Mouse (Mus musculus): ENCODE measurements around the gene Ccl8. TPM values are rescaled to one million over a fixed set of nuclear protein-coding genes. Genes with fewer than 3 reads are reported as not detected.

The Ccl8 gene
- polyA plus RNA-seq, 1 experiment from 2014 or later, result not detected

GRCm38 (mm10) chr11:82159126-82159525 lies 44.1 kb downstream of the Ccl8 start:
- no peaks in the 10 kb centered on the region for H3K9me3 ChIP-seq (ENCODE audit: low read length)
- H3K36me3 ChIP-seq (ENCODE audit: insufficient read depth, low read length), result no peaks in the 10 kb centered on the region
- H3K4me3 ChIP-seq (ENCODE audit: low read length), result no peak overlapping the region
- 87% methylated on average over 2 of the region's 2 CpGs for WGBS
- no peak overlapping the region for H3K27ac ChIP-seq (ENCODE audit: low read length)
- no peak overlapping the region for H3K9ac ChIP-seq (replicated peaks; ENCODE audit: low read length)
- H3K27me3 ChIP-seq (ENCODE audit: insufficient read depth, low read length), result no peaks in the 10 kb centered on the region
- H3K4me2 ChIP-seq (replicated peaks; ENCODE audit: low read depth, low read length), result no peak overlapping the region
- no peak for ATAC-seq (ENCODE audit: low FRiP score, low TSS enrichment)
- no peaks in the 10 kb centered on the region for H3K4me1 ChIP-seq (ENCODE audit: insufficient read depth, low read length)

GRCm38 (mm10) chr11:82163285-82163684 lies 48.3 kb downstream of the Ccl8 start:
- no peak for ATAC-seq (ENCODE audit: low FRiP score, low TSS enrichment)
- H3K27ac ChIP-seq (ENCODE audit: low read length), result no peak overlapping the region
- H3K4me1 ChIP-seq (ENCODE audit: insufficient read depth, low read length), result no peaks in the 10 kb centered on the region
- H3K36me3 ChIP-seq (ENCODE audit: insufficient read depth, low read length), result no peaks in the 10 kb centered on the region
- H3K9me3 ChIP-seq (ENCODE audit: low read length), result no peaks in the 10 kb centered on the region
- H3K9ac ChIP-seq (replicated peaks; ENCODE audit: low read length), result no peak overlapping the region
- 69% methylated on average over 8 of the region's 8 CpGs for WGBS
- H3K4me2 ChIP-seq (replicated peaks; ENCODE audit: low read depth, low read length), result no peak overlapping the region
- H3K27me3 ChIP-seq (ENCODE audit: insufficient read depth, low read length), result no peaks in the 10 kb centered on the region
- no peak overlapping the region for H3K4me3 ChIP-seq (ENCODE audit: low read length)

Other genes with a start within 250 kb of the Ccl8 start
- 2.8 and 3.6 TPM in 2 replicates for gene Asic2, start 146.7 kb upstream of the Ccl8 start, polyA plus RNA-seq (2015; fragmentation: Nextera tagmentation; extraction: Ambion mirVana)
- 1.7 and 2.7 TPM in 2 replicates for gene Ccl2, start 79.6 kb upstream of the Ccl8 start, polyA plus RNA-seq (2015; fragmentation: Nextera tagmentation; extraction: Ambion mirVana)
- not detected in 2 replicates for gene Gm17268, start 76.6 kb upstream of the Ccl8 start, polyA plus RNA-seq (2015; fragmentation: Nextera tagmentation; extraction: Ambion mirVana)
- 0.84 and 1.8 TPM in 2 replicates for gene Ccl7, start 69.5 kb upstream of the Ccl8 start, polyA plus RNA-seq (2015; fragmentation: Nextera tagmentation; extraction: Ambion mirVana)
- gene Ccl11, start 57.4 kb upstream of the Ccl8 start, polyA plus RNA-seq (2015; fragmentation: Nextera tagmentation; extraction: Ambion mirVana), result 11.7 and 14.7 TPM in 2 replicates
- gene Ccl12, start 13.3 kb upstream of the Ccl8 start, polyA plus RNA-seq (2015; fragmentation: Nextera tagmentation; extraction: Ambion mirVana), result 2.2 and 2.3 TPM in 2 replicates
- gene Ccl1, start 190.5 kb downstream of the Ccl8 start, polyA plus RNA-seq (2015; fragmentation: Nextera tagmentation; extraction: Ambion mirVana), result not detected in 2 replicates